ENCODE assay signal across 8 mouse cellular contexts in the genomic region with DNA sequence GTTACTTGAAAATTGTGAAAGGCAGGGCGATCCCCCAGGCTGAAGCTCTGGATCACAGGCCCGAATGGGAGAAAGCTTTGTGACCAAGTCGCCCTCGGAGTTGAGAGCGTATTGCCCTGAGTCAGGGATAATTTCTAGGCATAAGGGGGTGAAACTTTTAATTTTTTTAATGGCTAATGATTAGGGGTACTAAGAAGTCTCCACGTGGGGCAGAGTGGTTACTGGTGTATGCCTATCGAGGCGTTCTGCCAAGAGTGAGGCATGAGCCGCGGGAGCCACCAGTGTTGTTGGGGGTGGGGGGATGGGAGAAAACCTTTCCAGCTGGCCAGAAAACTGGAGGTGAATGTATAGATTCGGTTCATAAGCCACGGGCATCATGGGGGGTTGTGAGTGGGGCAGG. TPM values are rescaled to one million over a fixed set of nuclear protein-coding genes. Genes with fewer than 3 reads are reported as not detected.
DNase-seq lines count a peak whose midpoint lies in the region; ATAC-seq and TF ChIP-seq lines count a peak whose summit lies in the region.

No protein-coding gene starts in this region.

- no peak for ATAC-seq in embryonic facial prominence, embryonic 14.5 days (ENCODE audit: low read depth)
- 0 out of 2 replicates have a peak, but pooled peaks have one; percentile 38 for ATAC-seq in neural tube, embryonic 13.5 days (ENCODE audit: low read depth)
- no peak for ATAC-seq in monocyte, adult 5-6 weeks (replicated peaks; ENCODE audit: insufficient number of reproducible peaks, low FRiP score, low TSS enrichment, poor library complexity, severe bottlenecking)

- H3K4me3 ChIP-seq in gastrocnemius, adult 2 months = peak overlapping the region; percentile 97
- H3K4me3 ChIP-seq in CH12.LX (replicated peaks in 1 of 3; ENCODE audit: low read depth in 2 of 3, low read length in 2 of 3, poor library complexity in 1 of 3) = peak overlapping the region; percentile 81 to 97 (median 93)
- H3K4me3 ChIP-seq in embryonic facial prominence, embryonic 14.5 days (ENCODE audit: low read depth, low read length) = peak overlapping the region; percentile 92
- peak overlapping the region; percentile 65 for H3K4me3 ChIP-seq in neural tube, embryonic 13.5 days

- H3K79me2 ChIP-seq in CH12.LX (replicated peaks; ENCODE audit: control insufficient read depth, extremely low read depth, insufficient read depth, poor library complexity, severe bottlenecking) = peaks cover 41% of the 10 kb centered on the region

- dilution Hi-C loops in CH12.LX (cut with MboI; ENCODE audit: extremely low pct_ligation_motif_present, extremely low pct_unique_long_range_greater_than_20kb, low sequenced_read_pairs) = no loop called here

- H3K4me2 ChIP-seq in CH12.LX (ENCODE audit: insufficient read depth, low read depth, poor library complexity, severe bottlenecking) = peak overlapping the region; percentile 83
- H3K4me2 ChIP-seq in embryonic facial prominence, embryonic 14.5 days (ENCODE audit: low read depth, low read length) = peak overlapping the region; percentile 68
- peak overlapping the region; percentile 77 for H3K4me2 ChIP-seq in neural tube, embryonic 13.5 days

- peaks cover 2% of the 10 kb centered on the region for H3K27me3 ChIP-seq in CH12.LX (replicated peaks)
- no peaks in the 10 kb centered on the region for H3K27me3 ChIP-seq in embryonic facial prominence, embryonic 14.5 days (replicated peaks; ENCODE audit: control insufficient read depth, insufficient read depth, low read length)
- 0 out of 2 replicates have a peak, but pooled peaks cover 11% of the 10 kb centered on the region for H3K27me3 ChIP-seq in neural tube, embryonic 13.5 days

- no peaks in the 10 kb centered on the region for H3K9me3 ChIP-seq in CH12.LX (replicated peaks; ENCODE audit: low read length)
- H3K9me3 ChIP-seq in embryonic facial prominence, embryonic 14.5 days (ENCODE audit: control insufficient read depth, low read length) = no peaks in the 10 kb centered on the region
- H3K9me3 ChIP-seq in neural tube, embryonic 13.5 days = no peaks in the 10 kb centered on the region

- TF ChIP-seq EP300 in CH12.LX (IDR thresholded peaks at IDR 0.05; ENCODE audit: low read length) = no peak

- peaks cover 7 to 44% of the 10 kb centered on the region in 2 experiments for H3K4me1 ChIP-seq in CH12.LX (ENCODE audit: control insufficient read depth in 1 of 2, insufficient read depth in 2 of 2)
- H3K4me1 ChIP-seq in embryonic facial prominence, embryonic 14.5 days (ENCODE audit: control insufficient read depth, insufficient read depth, low read length) = peaks cover 8% of the 10 kb centered on the region
- H3K4me1 ChIP-seq in neural tube, embryonic 13.5 days (replicated peaks) = peaks cover 28% of the 10 kb centered on the region

- H3K27ac ChIP-seq in gastrocnemius, adult 2 months = peak overlapping the region; percentile 82
- no peak overlapping the region for H3K27ac ChIP-seq in CH12.LX (ENCODE audit: insufficient read depth, low read depth)
- peak overlapping the region; percentile 77 for H3K27ac ChIP-seq in embryonic facial prominence, embryonic 14.5 days (replicated peaks; ENCODE audit: low read depth, low read length)
- H3K27ac ChIP-seq in neural tube, embryonic 13.5 days (replicated peaks) = no peak overlapping the region

- in situ Hi-C loops in CH12.LX (cut with MboI; ENCODE audit: low pct_ligation_motif_present, low pct_unique_long_range_greater_than_20kb, low sequenced_read_pairs) = no loop called here

- TF ChIP-seq CTCF in gastrocnemius, adult 2 months (IDR thresholded peaks at IDR 0.05) = no peak
- TF ChIP-seq CTCF in CH12.LX (conservative IDR thresholded peaks at IDR 0.05 in 1 of 2, IDR thresholded peaks at IDR 0.05 in 1 of 2; ENCODE audit: low read depth in 2 of 2, low read length in 2 of 2) = no peak

- peak overlapping the region; percentile 74; the same call in 1 of the 2 replicates for H3K9ac ChIP-seq in CH12.LX (ENCODE audit: insufficient read depth, low read depth)
- peak overlapping the region; percentile 86 for H3K9ac ChIP-seq in embryonic facial prominence, embryonic 14.5 days (ENCODE audit: low read depth, low read length)
- peak overlapping the region; percentile 80 for H3K9ac ChIP-seq in neural tube, embryonic 13.5 days

- intact Hi-C loops in gastrocnemius, adult 2 months (cut with DNase I) = loop anchor here (5.0 kb wide), 1 partner anchor 54 kb away; no protein-coding TSS in a partner anchor

- TF ChIP-seq POLR2A in CH12.LX (IDR thresholded peaks at IDR 0.05; ENCODE audit: low read depth, low read length) = no peak

- peaks cover 18 to 41% of the 10 kb centered on the region in 2 experiments for H3K36me3 ChIP-seq in CH12.LX (replicated peaks in 1 of 2; ENCODE audit: control insufficient read depth in 1 of 2, insufficient read depth in 1 of 2, low read length in 1 of 2)
- peaks cover 6% of the 10 kb centered on the region; the same call in 1 of the 2 replicates for H3K36me3 ChIP-seq in embryonic facial prominence, embryonic 14.5 days (ENCODE audit: control insufficient read depth, insufficient read depth, low read length)
- H3K36me3 ChIP-seq in neural tube, embryonic 13.5 days = no peaks in the 10 kb centered on the region

- 2% methylated on average over 12 of the region's 12 CpGs for WGBS in embryonic facial prominence, embryonic 14.5 days
- WGBS in neural tube, embryonic 13.5 days = 3% methylated on average over 12 of the region's 12 CpGs

- no peak for DNase-seq in gastrocnemius, adult 2 months
- DNase-seq in gastrocnemius, postnatal 4 days (ENCODE audit: low spot score in 2 of 2) = no peak
- no peak for DNase-seq in CH12.LX (ENCODE audit: extremely low read depth)
- peak; percentile 58 for DNase-seq in embryonic facial prominence, embryonic 14.5 days (ENCODE audit: low spot score)
- DNase-seq in kidney, postnatal 10 days = peak; percentile 51
- no peak for DNase-seq in thymus, postnatal 36 days

- no peak for TF ChIP-seq RAD21 in CH12.LX (IDR thresholded peaks at IDR 0.05; ENCODE audit: low read depth, low read length)

TF ChIP-seq in CH12.LX, 34 proteins besides CTCF, POLR2A, EP300 and RAD21:
- TF ChIP-seq SIN3A (IDR thresholded peaks at IDR 0.05; ENCODE audit: low read length) (peak; percentile 28), CHD2 (IDR thresholded peaks at IDR 0.05; ENCODE audit: low read length) (peak; percentile 47), ZMIZ1 (IDR thresholded peaks at IDR 0.05; ENCODE audit: low read depth, low read length) (no peak), USF1 (IDR thresholded peaks at IDR 0.05; ENCODE audit: low read depth, low read length) (no peak), CHD1 (IDR thresholded peaks at IDR 0.05; ENCODE audit: low read depth, low read length) (peak; percentile 84; the same call in 1 of the 2 replicates), MAFK (IDR thresholded peaks at IDR 0.05; ENCODE audit: insufficient replicate concordance, low read length) (no peak), TCF12 (IDR thresholded peaks at IDR 0.05; ENCODE audit: low read depth, low read length) (no peak), MEF2A (IDR thresholded peaks at IDR 0.05; ENCODE audit: borderline replicate concordance, low read depth, low read length) (no peak), MXI1 (IDR thresholded peaks at IDR 0.05; ENCODE audit: low read depth, low read length) (peak; percentile 26), MAZ (IDR thresholded peaks at IDR 0.05; ENCODE audit: low read depth, low read length) (no peak), ZC3H11A (IDR thresholded peaks at IDR 0.05; ENCODE audit: low read depth, low read length) (no peak), ZKSCAN1 (IDR thresholded peaks at IDR 0.05; ENCODE audit: borderline replicate concordance, low read depth, low read length) (no peak)

RNA-seq across cellular contexts. Expression of a gene that starts 1.9 kb away (rescaled TPM):
- 10 to 100 TPM; 27.8 to 31.3 TPM for total RNA-seq in gastrocnemius, adult 2 months (2021)
- 10 to 100 TPM; 58.2 to 67.2 TPM for total RNA-seq in gastrocnemius, postnatal 4 days (2021)
- total RNA-seq in CH12.LX (2012; rRNA removed) (269 and 278 TPM in 2 replicates), CH12.LX (2014; rRNA removed) (280 and 293 TPM in 2 replicates)
- 343 and 363 TPM in 2 replicates for polyA plus RNA-seq in CH12.LX (2012; ENCODE audit: insufficient read length, low read depth)
- polyA plus RNA-seq in embryonic facial prominence, embryonic 14.5 days (2014; fragmentation: Nextera tagmentation; extraction: Ambion mirVana) = 135 and 142 TPM in 2 replicates
- polyA plus RNA-seq in neural tube, embryonic 13.5 days (2015; fragmentation: Nextera tagmentation; extraction: Ambion mirVana) = 89.3 and 92.9 TPM in 2 replicates
- 62.2 to 89.0 TPM (median 73.4 TPM) in 3 replicates for total RNA-seq in monocyte, adult 5-6 weeks (2017)

RNA-seq across cellular contexts. Expression of a gene that starts 31.4 kb away (rescaled TPM):
- total RNA-seq in gastrocnemius, adult 2 months (2021) = 1 to 10 TPM; 1.2 to 2.2 TPM
- 1 to 10 TPM; 7.0 to 7.2 TPM for total RNA-seq in gastrocnemius, postnatal 4 days (2021)
- total RNA-seq in CH12.LX (2012; rRNA removed) = 0.63 and 1.7 TPM in 2 replicates
- 0.58 and 0.91 TPM in 2 replicates for total RNA-seq in CH12.LX (2014; rRNA removed)
- 2.1 and 2.4 TPM in 2 replicates for polyA plus RNA-seq in CH12.LX (2012; ENCODE audit: insufficient read length, low read depth)
- polyA plus RNA-seq in embryonic facial prominence, embryonic 14.5 days (2014; fragmentation: Nextera tagmentation; extraction: Ambion mirVana) = 20.0 and 27.1 TPM in 2 replicates
- 14.3 and 16.9 TPM in 2 replicates for polyA plus RNA-seq in neural tube, embryonic 13.5 days (2015; fragmentation: Nextera tagmentation; extraction: Ambion mirVana)
- 2.2 to 11.7 TPM (median 5.8 TPM) in 3 replicates for total RNA-seq in monocyte, adult 5-6 weeks (2017)

Comparison
In these comparisons a context has a peak if more than half of its experiments do, and no peak if none do; other contexts are left out.
1. DNase-seq: peak in embryonic facial prominence, embryonic 14.5 days (single experiment) and kidney, postnatal 10 days (single experiment); none in gastrocnemius, adult 2 months (single experiment), gastrocnemius, postnatal 4 days (0 of 2), CH12.LX (single experiment) and thymus, postnatal 36 days (0 of 2).
2. H3K27ac ChIP-seq: peak in gastrocnemius, adult 2 months (single experiment) and embryonic facial prominence, embryonic 14.5 days (single experiment); none in CH12.LX (single experiment) and neural tube, embryonic 13.5 days (single experiment).
3. Peak in every context shown above with its lines, with median percentiles within 50 percentile points of each other: H3K4me3 ChIP-seq, H3K4me2 ChIP-seq and H3K9ac ChIP-seq.